Mouse (Mus musculus): ENCODE measurements around the gene Slc25a17.

DNA sequence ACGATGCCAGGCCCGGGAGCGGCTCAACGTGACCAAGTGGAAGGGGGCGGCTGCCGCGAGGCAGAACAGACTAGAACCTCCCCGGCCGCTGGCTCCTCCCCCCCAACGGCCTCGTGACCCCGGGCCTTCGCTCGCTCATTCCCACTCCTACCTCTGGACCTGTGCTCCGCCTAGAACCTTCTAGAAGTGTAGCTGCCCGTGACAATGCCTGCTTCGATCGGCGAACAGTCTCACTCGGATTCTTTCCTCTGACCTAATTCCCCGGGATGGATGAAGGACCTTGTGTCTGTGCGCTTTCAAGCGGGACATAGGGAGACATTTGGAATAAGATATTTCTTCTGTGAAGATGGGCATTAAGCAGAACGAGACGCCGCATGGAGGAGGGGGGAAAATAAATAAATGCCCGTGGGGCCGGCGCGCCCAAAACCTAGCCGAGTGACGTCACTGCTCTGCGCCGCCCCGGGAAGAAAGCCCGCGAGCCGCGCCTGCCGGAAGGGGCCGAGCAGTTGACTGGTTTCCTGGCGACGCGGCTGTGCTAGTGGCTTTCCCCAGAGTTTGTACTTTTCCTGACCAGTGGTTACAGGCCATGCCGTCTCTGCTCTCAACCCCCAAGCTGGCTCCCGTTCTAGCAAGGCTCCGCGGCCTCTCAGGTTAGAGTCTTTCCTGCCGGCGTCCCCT lies 39.2 kb upstream of the Slc25a17 start, which contains the start of the genes St13 and Xpnpep3:
- TF ChIP-seq CTCF (IDR thresholded peaks at IDR 0.05; ENCODE audit: borderline replicate concordance, extremely low read depth, insufficient read depth, insufficient read length) (no peak), POLR2A (IDR thresholded peaks at IDR 0.05; ENCODE audit: borderline replicate concordance, extremely low read depth, insufficient read depth, insufficient read length, poor library complexity, severe bottlenecking) (peak; percentile 49; the same call in 1 of the 2 replicates)
